8 mouse cellular contexts compared by ENCODE assay signal in the genomic region with DNA sequence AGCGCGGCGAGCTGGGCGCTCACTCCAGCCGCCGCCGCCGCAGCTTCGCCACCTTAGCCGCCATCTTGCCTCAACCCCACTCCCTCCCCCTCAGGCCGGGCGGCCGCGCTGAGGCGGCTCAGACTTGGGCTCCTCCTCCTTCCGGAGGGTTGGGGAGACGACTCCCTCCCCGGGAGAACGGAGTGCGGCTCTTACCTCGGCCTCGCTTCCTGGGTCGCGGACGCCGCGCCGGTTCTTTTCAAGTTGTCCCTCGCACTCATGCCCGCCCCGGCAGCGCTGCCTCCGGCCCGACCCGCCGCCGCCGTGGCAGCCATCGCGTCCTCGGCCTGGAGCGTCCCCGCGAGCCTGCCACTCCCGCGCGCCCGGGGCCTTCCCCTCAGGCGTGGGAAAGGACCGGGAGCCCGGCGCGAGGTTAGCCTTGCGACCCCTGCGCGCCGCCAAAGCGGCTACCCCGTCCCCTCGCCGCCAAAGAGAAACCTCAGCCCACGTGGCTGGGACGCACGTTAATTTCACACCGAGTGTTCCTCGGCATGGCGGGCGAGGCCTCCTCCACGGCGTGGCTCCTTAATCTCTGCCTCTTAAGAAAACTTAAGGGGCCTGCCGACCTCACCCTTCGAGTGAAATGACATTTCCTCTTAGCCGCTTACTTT. TPM values are rescaled to one million over a fixed set of nuclear protein-coding genes. Genes with fewer than 3 reads are reported as not detected.
DNase-seq lines count a peak whose midpoint lies in the region; ATAC-seq and TF ChIP-seq lines count a peak whose summit lies in the region.

No protein-coding gene starts in this region.

- under 1% methylated on average over 67 of the region's 73 CpGs for WGBS in hindbrain, embryonic 13.5 days

- H3K9ac ChIP-seq in hindbrain, embryonic 13.5 days, result peak overlapping the region; percentile 98

- in situ Hi-C loops in Patski (cut with MboI; ENCODE audit: low pct_unique_long_range_greater_than_20kb), result no loop called here

- no peaks in the 10 kb centered on the region for H3K9me3 ChIP-seq in hindbrain, embryonic 13.5 days

- peak; percentile 93 for ATAC-seq in Patski
- peak; percentile 92 for ATAC-seq in hindbrain, embryonic 13.5 days (ENCODE audit: low FRiP score)

- no peaks in the 10 kb centered on the region for H3K27me3 ChIP-seq in Patski
- no peaks in the 10 kb centered on the region for H3K27me3 ChIP-seq in hindbrain, embryonic 13.5 days

- peak overlapping the region; percentile 93 for H3K4me3 ChIP-seq in hindbrain, embryonic 13.5 days

- CTCF ChIA-PET in Patski (lab: Charles Lee), result no interaction called here

- TF ChIP-seq CTCF in Patski (IDR thresholded peaks at IDR 0.05), result no peak

- no peak for DNase-seq in Patski (ENCODE audit: low read depth, low spot score)
- DNase-seq in cerebellum, postnatal 14 days, result peak; percentile 89
- peak; percentile 73 to 79 for DNase-seq in frontal cortex, postnatal 14 days (ENCODE audit: low spot score in 2 of 2)
- DNase-seq in layer of hippocampus, postnatal 25 days (ENCODE audit: extremely low spot score in 1 of 2, low spot score in 1 of 2), result peak; percentile 70 to 78
- peak; percentile 91 for DNase-seq in lung, postnatal 14 days
- DNase-seq in ovary, postnatal 36 days (ENCODE audit: low spot score), result peak; percentile 91
- DNase-seq in thymus, postnatal 14 days, result peak; percentile 95

- H3K36me3 ChIP-seq in hindbrain, embryonic 13.5 days, result no peaks in the 10 kb centered on the region

- peaks cover 23% of the 10 kb centered on the region for H3K4me1 ChIP-seq in hindbrain, embryonic 13.5 days (replicated peaks)

- POLR2A ChIA-PET in Patski (lab: Charles Lee), result interaction anchor here (0.6 to 1.8 kb wide), 3 partner anchors 82 to 96 kb away, joined by 4 to 5 read pairs (median 4); partner anchors contain the start of gene Cenpv

- peak overlapping the region; percentile 98 for H3K27ac ChIP-seq in hindbrain, embryonic 13.5 days

- peak overlapping the region; percentile 92 for H3K4me2 ChIP-seq in hindbrain, embryonic 13.5 days

RNA-seq across cellular contexts. Expression of gene Pigl, which starts 0.9 kb away (rescaled TPM):
- 6.5 TPM for polyA plus RNA-seq in Patski (2021)
- 7.4 and 8.1 TPM in 2 replicates for polyA plus RNA-seq in hindbrain, embryonic 13.5 days (2015; fragmentation: Nextera tagmentation; extraction: Ambion mirVana)
- total RNA-seq in layer of hippocampus, postnatal 25 days (2021), result 1 to 10 TPM; 6.0 to 7.5 TPM

RNA-seq across cellular contexts. Expression of gene Ncor1, which starts 1.0 kb away (rescaled TPM):
- 156 TPM for polyA plus RNA-seq in Patski (2021)
- 163 and 170 TPM in 2 replicates for polyA plus RNA-seq in hindbrain, embryonic 13.5 days (2015; fragmentation: Nextera tagmentation; extraction: Ambion mirVana)
- 100 to 1,000 TPM; 251 to 321 TPM for total RNA-seq in layer of hippocampus, postnatal 25 days (2021)
